Mouse (Mus musculus) E14TG2a.4 (cell line): ENCODE measurements around the gene Ccdc177.

ENCODE experiments used
- CTCF ChIP-seq: conservative IDR thresholded peaks from 2 replicates; pipeline ENCODE4 v1.5.1; 2014; ENCODE audit warnings: low read length
- NANOG ChIP-seq: IDR thresholded peaks from 2 replicates; pipeline ENCODE4 v1.6.1; 2014; ENCODE audit warnings: borderline replicate concordance, low read length, mixed read lengths

- peak; percentile 60 for TF ChIP-seq CTCF
- TF ChIP-seq NANOG = no peak
Observed at GRCm38 (mm10) chr12:80801443-80801842, 41.0 kb upstream of the Ccdc177 start.
